Mouse (Mus musculus): ENCODE data around the gene Rint1. TPM values are rescaled to one million over a fixed set of nuclear protein-coding genes. Genes with fewer than 3 reads are reported as not detected.
"Not testable (repeated sequence)": the region's sequence is repeated elsewhere in the genome, so short reads cannot be mapped to it uniquely, and the experiment has no call there.

Gene Rint1
- polyA plus RNA-seq, 1 experiment, result 14.0 TPM

DNA sequence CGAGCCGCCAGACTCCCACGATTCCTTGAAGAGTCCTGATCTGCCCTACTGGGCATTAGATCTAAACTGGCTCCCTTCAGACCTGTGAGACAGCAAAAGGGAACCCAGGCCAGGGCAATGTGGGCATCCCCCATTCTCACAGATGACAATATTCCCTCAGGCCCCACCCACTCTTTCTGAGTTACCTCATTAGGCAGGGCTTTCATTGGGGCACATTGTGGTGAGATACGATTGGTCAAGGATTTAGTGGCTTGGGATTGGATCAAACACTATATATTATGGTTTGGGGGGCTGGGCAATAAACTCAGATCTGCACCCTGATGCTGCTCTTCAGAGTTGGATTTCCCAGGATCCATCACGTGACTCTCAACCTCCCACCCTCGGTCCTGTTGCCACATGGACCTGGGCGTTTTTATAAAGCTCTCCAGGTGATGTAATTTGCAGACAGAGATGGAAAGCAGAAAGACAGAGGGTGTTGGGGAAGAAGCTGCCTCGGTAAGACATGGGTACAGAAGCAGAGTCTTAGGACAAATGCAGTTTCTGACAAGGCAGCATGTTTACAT lies 36.7 kb downstream of the Rint1 start:
- no peak for TF ChIP-seq POLR2A (IDR thresholded peaks at IDR 0.05; ENCODE audit: low read depth, low read length)
- Histone ChIP-seq H3K4me1 (ENCODE audit: control insufficient read depth, insufficient read depth, low read length) (no peaks in the 10 kb centered on the region), H3K36me3 (ENCODE audit: control insufficient read depth, insufficient read depth, low read length) (no peaks in the 10 kb centered on the region), H3K4me3 (ENCODE audit: insufficient read depth, low read depth, low read length) (no peak overlapping the region), H3K27ac (ENCODE audit: insufficient read depth, low read depth, low read length) (no peak overlapping the region), H3K27me3 (replicated peaks; ENCODE audit: control insufficient read depth, insufficient read depth, low read length) (no peaks in the 10 kb centered on the region)
- WGBS, result 77% methylated on average over 8 of the region's 8 CpGs
- no peak for DNase-seq

DNA sequence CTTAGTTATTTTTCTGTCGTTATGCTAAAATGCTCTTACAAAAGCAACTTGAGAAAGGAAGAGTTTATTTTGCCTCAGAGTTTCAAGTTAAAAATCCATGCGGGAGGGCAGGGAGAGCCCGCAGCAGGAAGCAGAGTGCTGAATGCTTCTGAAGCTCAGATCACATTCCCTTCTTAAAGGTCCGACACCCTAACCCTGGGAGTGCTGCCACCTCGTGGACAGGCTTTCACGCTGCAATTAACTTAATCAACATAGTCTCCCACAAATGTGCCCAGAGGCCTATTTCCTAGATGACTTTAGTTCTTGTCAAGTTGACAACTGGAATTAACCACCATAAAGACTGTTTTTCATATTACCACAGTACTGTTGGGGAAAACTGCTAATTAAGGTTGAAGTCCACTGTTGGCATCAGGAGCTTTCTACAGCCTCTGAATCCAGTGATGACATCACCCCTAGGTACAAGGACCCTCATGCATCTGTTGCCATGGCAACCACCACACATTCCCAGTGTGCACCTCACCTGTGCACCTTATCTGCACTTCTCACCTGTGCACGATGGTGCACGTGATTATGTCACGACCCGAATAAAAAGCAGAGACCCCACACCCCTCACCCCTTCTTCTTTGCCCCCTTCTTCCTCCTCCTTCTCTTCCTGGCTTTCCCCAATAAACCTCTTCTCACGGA lies 39.0 kb downstream of the Rint1 start:
- Histone ChIP-seq H3K4me3 (ENCODE audit: insufficient read depth, low read depth, low read length) (no peak overlapping the region), H3K36me3 (ENCODE audit: control insufficient read depth, insufficient read depth, low read length) (no peaks in the 10 kb centered on the region), H3K4me1 (ENCODE audit: control insufficient read depth, insufficient read depth, low read length) (no peaks in the 10 kb centered on the region), H3K27me3 (replicated peaks; ENCODE audit: control insufficient read depth, insufficient read depth, low read length) (no peaks in the 10 kb centered on the region), H3K27ac (ENCODE audit: insufficient read depth, low read depth, low read length) (no peak overlapping the region)
- DNase-seq, result peak; percentile 69
- peak; percentile 84 for TF ChIP-seq CTCF (conservative IDR thresholded peaks at IDR 0.05; ENCODE audit: insufficient read depth, insufficient read length, low read depth, low read length)
- TF ChIP-seq POLR2A (IDR thresholded peaks at IDR 0.05; ENCODE audit: low read depth, low read length), result no peak
- WGBS, result 38% methylated on average over 11 of the region's 11 CpGs

DNA sequence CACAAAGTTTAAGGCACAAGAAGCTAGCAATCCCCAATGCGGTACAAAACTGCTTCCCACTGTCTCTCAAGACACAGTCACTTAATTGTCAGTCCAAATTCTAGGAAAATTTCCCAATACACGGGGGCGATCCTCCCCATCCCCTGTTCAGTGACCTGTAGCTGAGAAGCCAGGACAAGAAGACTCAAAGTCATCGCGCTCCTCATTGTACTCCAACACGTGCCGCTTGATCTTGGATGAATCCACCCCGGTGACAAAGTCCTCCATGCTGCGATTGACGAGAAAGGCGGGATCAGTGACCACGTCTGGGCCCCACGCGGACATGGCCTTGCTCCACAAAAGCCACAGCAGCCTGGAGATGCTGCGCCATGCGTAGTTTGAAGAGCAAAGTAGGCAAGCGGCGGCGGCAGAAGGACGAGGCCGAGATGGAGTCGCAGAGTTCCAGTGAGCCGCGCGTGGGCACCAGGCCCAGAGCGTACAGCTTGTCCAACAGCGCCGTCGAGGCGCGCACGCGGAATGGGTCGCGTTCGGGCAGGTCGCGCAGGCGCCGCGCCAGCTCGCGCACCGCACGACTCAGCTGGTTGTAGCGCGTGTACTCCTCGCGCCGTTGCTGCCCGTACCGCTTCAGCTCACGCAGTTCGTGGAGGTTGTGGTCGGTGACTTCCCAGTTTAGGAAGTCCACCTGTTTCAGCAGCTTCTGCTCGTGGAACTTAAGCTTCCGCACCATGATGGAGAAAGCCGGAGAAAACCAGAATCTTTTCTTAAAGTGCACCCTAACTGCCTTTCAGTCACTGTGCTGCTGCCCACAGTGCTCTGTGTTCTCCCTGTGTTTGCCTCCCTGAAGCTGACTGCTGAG lies 43.6 kb downstream of the Rint1 start:
- Histone ChIP-seq H3K4me1 (ENCODE audit: control insufficient read depth, insufficient read depth, low read length) (no peaks in the 10 kb centered on the region), H3K36me3 (ENCODE audit: control insufficient read depth, insufficient read depth, low read length) (no peaks in the 10 kb centered on the region), H3K4me3 (ENCODE audit: insufficient read depth, low read depth, low read length) (no peak overlapping the region), H3K27ac (ENCODE audit: insufficient read depth, low read depth, low read length) (no peak overlapping the region), H3K27me3 (replicated peaks; ENCODE audit: control insufficient read depth, insufficient read depth, low read length) (no peaks in the 10 kb centered on the region)
- 48% methylated on average over 58 of the region's 58 CpGs for WGBS
- TF ChIP-seq POLR2A (IDR thresholded peaks at IDR 0.05; ENCODE audit: low read depth, low read length) (no peak), CTCF (conservative IDR thresholded peaks at IDR 0.05; ENCODE audit: insufficient read depth, insufficient read length, low read depth, low read length) (no peak)
- peak; percentile 47 for DNase-seq

DNA sequence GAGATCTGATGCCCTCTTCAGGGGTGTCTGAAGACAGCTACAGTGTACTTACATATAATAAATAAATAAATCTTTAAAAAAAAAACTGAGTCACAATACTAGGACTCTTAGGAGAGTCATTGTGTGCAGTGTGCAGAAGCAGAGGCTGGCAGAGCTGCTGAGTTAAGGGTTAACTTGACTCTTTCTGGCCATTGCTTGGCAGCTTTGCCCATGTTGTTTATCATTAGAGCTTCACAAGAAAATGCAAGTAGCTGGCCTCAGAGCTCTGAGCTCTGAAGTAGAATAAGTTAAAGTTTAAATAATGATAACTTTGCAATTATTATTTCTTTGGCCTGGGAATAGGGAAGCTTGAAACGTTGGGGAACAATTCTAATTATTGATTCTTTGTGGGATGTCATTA lies 48.2 kb downstream of the Rint1 start:
- not testable (repeated sequence) for H3K4me3 ChIP-seq (ENCODE audit: insufficient read depth, low read depth, low read length); H3K36me3 ChIP-seq (ENCODE audit: control insufficient read depth, insufficient read depth, low read length); H3K4me1 ChIP-seq (ENCODE audit: control insufficient read depth, insufficient read depth, low read length); H3K27me3 ChIP-seq (replicated peaks; ENCODE audit: control insufficient read depth, insufficient read depth, low read length); H3K27ac ChIP-seq (ENCODE audit: insufficient read depth, low read depth, low read length)
- peak; percentile 68 for DNase-seq
- 37% methylated on average over 1 of the region's 1 CpGs for WGBS

DNA sequence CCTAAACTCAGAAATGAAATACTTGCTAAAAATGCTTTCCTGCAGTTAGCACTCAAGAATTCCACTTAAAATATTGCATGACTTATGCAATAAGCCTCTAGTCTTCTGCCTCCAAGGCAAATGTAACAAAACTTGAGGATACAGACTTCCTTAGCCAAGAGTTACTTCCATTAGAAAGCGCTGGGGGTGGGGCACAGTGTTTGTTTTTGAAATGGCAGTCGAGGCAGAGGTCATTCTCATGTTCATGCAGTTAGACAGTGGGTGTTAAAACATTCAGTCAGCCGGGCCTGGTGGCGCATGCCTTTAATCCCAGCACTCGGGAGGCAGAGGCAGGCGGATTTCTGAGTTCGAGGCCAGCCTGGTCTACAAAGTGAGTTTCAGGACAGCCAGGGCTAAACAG lies 50.6 kb downstream of the Rint1 start:
- no peak overlapping the region for H3K4me3 ChIP-seq (ENCODE audit: insufficient read depth, low read depth, low read length)
- H3K4me1 ChIP-seq (ENCODE audit: control insufficient read depth, insufficient read depth, low read length), result peaks cover 8% of the 10 kb centered on the region; the same call in 1 of the 2 replicates
- no peaks in the 10 kb centered on the region for H3K27me3 ChIP-seq (replicated peaks; ENCODE audit: control insufficient read depth, insufficient read depth, low read length)
- H3K27ac ChIP-seq (ENCODE audit: insufficient read depth, low read depth, low read length), result no peak overlapping the region
- 86% methylated on average over 7 of the region's 7 CpGs for WGBS
- no peak for DNase-seq
- TF ChIP-seq POLR2A (IDR thresholded peaks at IDR 0.05; ENCODE audit: low read depth, low read length), result no peak
- no peak for TF ChIP-seq CTCF (conservative IDR thresholded peaks at IDR 0.05; ENCODE audit: insufficient read depth, insufficient read length, low read depth, low read length)
- H3K36me3 ChIP-seq (ENCODE audit: control insufficient read depth, insufficient read depth, low read length), result peaks cover 4% of the 10 kb centered on the region; the same call in 1 of the 2 replicates

DNA sequence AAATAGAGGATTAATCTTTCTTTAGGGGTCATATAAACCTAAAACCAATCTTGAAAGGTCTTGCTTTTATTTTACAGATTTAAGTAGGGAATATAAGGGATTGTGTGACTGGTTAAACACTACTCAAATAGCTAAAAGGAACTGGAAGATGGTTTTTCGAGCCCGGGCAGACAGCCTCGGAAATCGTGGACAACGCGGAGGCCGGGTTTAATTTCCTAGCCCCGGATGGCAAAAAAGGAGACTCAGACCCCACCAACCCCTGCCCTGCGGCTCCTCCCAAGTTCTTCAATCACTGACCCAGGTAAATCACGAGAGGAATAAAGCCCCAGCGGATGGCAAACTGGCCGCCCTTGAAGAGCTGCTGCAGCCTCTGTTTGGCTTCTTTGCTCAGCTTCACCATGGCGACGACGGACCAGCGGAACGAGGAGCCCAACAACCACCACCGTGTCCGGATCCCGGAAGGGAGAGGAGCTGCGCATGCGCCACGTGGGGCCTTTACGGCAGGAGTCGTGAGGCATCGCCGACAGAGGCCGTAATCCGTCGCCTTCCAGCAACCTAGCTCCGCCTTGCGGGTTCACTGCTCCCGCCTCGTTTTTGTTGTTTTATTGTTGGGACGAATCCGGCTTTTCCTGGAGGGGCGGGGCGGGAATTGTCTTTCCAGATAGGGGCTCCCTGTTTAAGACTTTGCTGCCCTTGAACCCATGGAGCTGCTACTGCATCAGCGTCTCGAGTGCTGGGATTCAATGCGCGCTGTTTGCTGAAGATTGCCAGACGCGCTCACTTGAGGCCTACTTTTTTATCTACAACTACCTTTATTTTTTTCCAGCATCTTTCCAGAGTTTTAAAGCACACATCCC lies 56.4 kb downstream of the Rint1 start, which contains the start of gene Tomm7:
Tomm7 (minus strand) TSS at position 488 of the 857 bp plus-strand sequence.
- Histone ChIP-seq H3K4me3 (ENCODE audit: insufficient read depth, low read depth, low read length) (peak within 1 kb of the TSS; percentile 88), H3K27me3 (replicated peaks; ENCODE audit: control insufficient read depth, insufficient read depth, low read length) (no peaks in the 10 kb centered on the region), H3K27ac (ENCODE audit: insufficient read depth, low read depth, low read length) (peak within 1 kb of the TSS; percentile 87), H3K4me1 (ENCODE audit: control insufficient read depth, insufficient read depth, low read length) (peaks cover 9% of the 10 kb centered on the region; the same call in 1 of the 2 replicates), H3K36me3 (ENCODE audit: control insufficient read depth, insufficient read depth, low read length) (peaks cover 4% of the 10 kb centered on the region; the same call in 1 of the 2 replicates)
- WGBS, result under 1% methylated on average over 44 of the region's 44 CpGs
- TF ChIP-seq POLR2A (IDR thresholded peaks at IDR 0.05; ENCODE audit: low read depth, low read length) (peak; percentile 60), CTCF (conservative IDR thresholded peaks at IDR 0.05; ENCODE audit: insufficient read depth, insufficient read length, low read depth, low read length) (no peak)
- DNase-seq, result peak; percentile 98
